Mouse (Mus musculus) midbrain, embryonic 12.5 days (tissue): ENCODE measurements around the gene Dhdh. TPM values are rescaled to one million over a fixed set of nuclear protein-coding genes. Genes with fewer than 3 reads are reported as not detected.

Experiments used
- ATAC-seq: fragments of 200-750 bp; cut with Nextera tagmentation; 2 replicates; pipeline ENCODE4 v1.8.0; 2017; ENCODE audit warnings: low read depth, moderate TSS enrichment, moderate library complexity; ENCODE audit not compliant: low FRiP score
- H3K27ac ChIP-seq: fragments of 300-500 bp; sonication (generic); replicated peaks from 2 replicates; pipeline ENCODE4 v1.5.1; 2016; ENCODE audit warnings: mild to moderate bottlenecking
- H3K27me3 ChIP-seq: fragments of 300-500 bp; sonication (generic); 2 replicates; pipeline ENCODE4 v1.6.1; 2016; ENCODE audit warnings: mild to moderate bottlenecking
- H3K36me3 ChIP-seq: fragments of 300-500 bp; sonication (generic); 2 replicates; pipeline ENCODE4 v1.6.1; 2016
- H3K4me1 ChIP-seq: fragments of 300-500 bp; sonication (generic); 2 replicates; pipeline ENCODE4 v1.6.1; 2016
- H3K4me2 ChIP-seq: fragments of 300-500 bp; sonication (generic); replicated peaks from 2 replicates; pipeline ENCODE4 v1.6.1; 2016; ENCODE audit warnings: mild to moderate bottlenecking, moderate library complexity
- H3K4me3 ChIP-seq: fragments of 300-500 bp; sonication (generic); 2 replicates; pipeline ENCODE4 v1.5.1; 2016; ENCODE audit warnings: mild to moderate bottlenecking
- H3K9ac ChIP-seq: fragments of 300-500 bp; sonication (generic); replicated peaks from 2 replicates; pipeline ENCODE4 v1.6.1; 2016; ENCODE audit warnings: mild to moderate bottlenecking, moderate library complexity
- H3K9me3 ChIP-seq: fragments of 300-500 bp; sonication (generic); 2 replicates; pipeline ENCODE4 v1.6.1; 2016; ENCODE audit warnings: mild to moderate bottlenecking
- WGBS: fragments of 180-500 bp; shearing (Covaris S2); methylation state at CpG from one replicate; pipeline ENCODE4 v1.1.7; 2016; 5-methylcytosine and 5-hydroxymethylcytosine counted together
- microRNA-seq: library from miRNA; unstranded; fragments of <30 nt; microRNA quantifications from one replicate; pipeline ENCODE4, GENCODE M21; 2017
- polyA plus RNA-seq: library from polyadenylated mRNA; unstranded; fragments of >200 nt; fragmentation: Nextera tagmentation; extraction: Ambion mirVana; gene quantifications from 2 replicates; pipeline ENCODE4 v1.2.1, GENCODE M21; 2016

The Dhdh gene
- polyA plus RNA-seq, 1 experiment from 2014 or later: 3.6 TPM

DNA sequence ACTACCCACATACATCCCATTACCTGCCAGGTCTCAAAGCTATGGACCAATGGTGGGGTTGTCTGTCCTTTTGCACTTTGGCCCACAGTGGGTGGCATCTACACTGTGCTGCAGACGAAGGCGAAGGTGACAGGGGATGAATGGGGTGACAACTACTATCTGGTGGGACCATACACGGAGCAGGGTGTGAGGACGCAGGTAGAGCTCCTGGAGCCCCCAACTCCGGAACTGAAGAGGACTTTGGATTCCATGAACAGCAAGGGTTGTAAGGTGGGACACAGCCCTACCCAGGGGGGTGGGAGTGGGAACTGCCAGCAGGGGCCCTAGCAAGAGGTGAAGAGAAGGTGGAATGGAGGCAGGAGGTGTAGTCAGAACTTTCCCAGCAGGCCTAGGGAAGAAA lies 52.2 kb downstream of the Dhdh start:
- no peak for ATAC-seq
- H3K9me3 ChIP-seq: no peaks in the 10 kb centered on the region
- peaks cover 29% of the 10 kb centered on the region for H3K36me3 ChIP-seq
- H3K4me1 ChIP-seq: peaks cover 41% of the 10 kb centered on the region
- 0 out of 2 replicates have a peak overlapping the region, but pooled peaks have one; percentile 69 for H3K9ac ChIP-seq
- 91% methylated on average over 5 of the region's 5 CpGs for WGBS
- H3K27me3 ChIP-seq: no peaks in the 10 kb centered on the region; the same call in 1 of the 2 replicates
- no peak overlapping the region for H3K4me3 ChIP-seq
- no peak overlapping the region for H3K4me2 ChIP-seq
- no peak overlapping the region for H3K27ac ChIP-seq

DNA sequence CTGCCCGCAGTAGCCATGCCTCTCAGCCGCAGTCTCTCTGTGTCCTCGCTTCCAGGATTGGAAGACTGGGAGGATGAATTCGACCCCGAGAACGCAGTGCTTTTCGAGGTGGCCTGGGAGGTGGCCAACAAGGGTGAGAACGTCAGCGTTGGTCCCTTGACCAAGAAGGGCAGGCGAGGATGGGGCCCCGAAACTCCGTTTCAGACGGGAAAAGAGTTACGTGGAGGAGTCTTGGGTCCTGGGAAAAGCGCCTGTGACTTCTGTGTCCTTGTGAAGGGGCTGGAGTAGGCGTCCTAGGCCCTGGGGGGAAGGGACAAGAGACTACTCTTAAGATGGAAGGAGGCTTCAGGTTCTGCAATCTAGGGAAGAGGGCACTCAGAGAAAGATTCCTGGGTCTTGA lies 53.6 kb downstream of the Dhdh start:
- peak overlapping the region; percentile 84 for H3K4me3 ChIP-seq
- no peaks in the 10 kb centered on the region; the same call in 1 of the 2 replicates for H3K27me3 ChIP-seq
- peak overlapping the region; percentile 26 for H3K27ac ChIP-seq
- H3K36me3 ChIP-seq: peaks cover 29% of the 10 kb centered on the region
- H3K9ac ChIP-seq: peak overlapping the region; percentile 69
- peaks cover 41% of the 10 kb centered on the region for H3K4me1 ChIP-seq
- no peak for ATAC-seq
- 2% methylated on average over 16 of the region's 16 CpGs for WGBS
- peak overlapping the region; percentile 73 for H3K4me2 ChIP-seq
- no peaks in the 10 kb centered on the region for H3K9me3 ChIP-seq

GRCm38 (mm10) chr7:45434203-45435015 lies 54.2 kb downstream of the Dhdh start, which contains the start of gene Gys1:
Gene Gys1, plus strand, starts transcription at chr7:45434844.
- peak within 1 kb of the TSS; percentile 84 for H3K4me3 ChIP-seq
- H3K36me3 ChIP-seq: peaks cover 29% of the 10 kb centered on the region
- H3K4me1 ChIP-seq: peaks cover 41% of the 10 kb centered on the region
- peak within 1 kb of the TSS; percentile 100 for H3K4me2 ChIP-seq
- ATAC-seq: peak; percentile 97
- H3K9ac ChIP-seq: peak within 1 kb of the TSS; percentile 91
- WGBS: under 1% methylated on average over 45 of the region's 45 CpGs
- no peaks in the 10 kb centered on the region for H3K9me3 ChIP-seq
- no peaks in the 10 kb centered on the region; the same call in 1 of the 2 replicates for H3K27me3 ChIP-seq
- peak within 1 kb of the TSS; percentile 90 for H3K27ac ChIP-seq

GRCm38 (mm10) chr7:45433835-45434202 lies 54.8 kb downstream of the Dhdh start:
- no peak for ATAC-seq
- peak overlapping the region; percentile 90 for H3K27ac ChIP-seq

DNA sequence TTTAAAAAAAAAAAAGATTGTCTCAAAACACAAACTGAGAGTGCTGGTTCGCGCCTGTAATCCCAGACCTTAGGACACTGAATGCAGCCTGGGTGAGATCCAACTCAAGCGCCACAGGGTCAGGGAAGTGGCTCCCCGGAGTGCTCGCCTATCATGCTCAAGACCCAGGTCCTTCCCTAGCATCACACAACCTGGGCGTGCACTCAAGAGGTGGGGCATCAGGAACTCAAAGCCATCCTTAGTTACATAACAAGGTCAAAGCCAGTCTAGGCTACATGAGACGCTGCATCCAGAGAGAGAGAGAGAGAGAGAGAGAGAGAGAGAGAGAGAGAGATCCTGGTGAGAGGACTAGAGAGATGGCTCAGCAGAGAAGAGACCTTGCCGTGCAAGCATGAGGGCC lies 62.0 kb downstream of the Dhdh start:
- Histone ChIP-seq H3K4me3 (no peak overlapping the region), H3K4me1 (no peaks in the 10 kb centered on the region), H3K36me3 (peaks cover 93% of the 10 kb centered on the region), H3K9me3 (no peaks in the 10 kb centered on the region), H3K9ac (no peak overlapping the region), H3K27ac (no peak overlapping the region), H3K4me2 (no peak overlapping the region), H3K27me3 (peaks cover 5% of the 10 kb centered on the region)
- 95% methylated on average over 8 of the region's 8 CpGs for WGBS
- no peak for ATAC-seq

More at GRCm38 (mm10) chr7:45433835-45434202, 54.8 kb downstream of the Dhdh start:
- H3K4me2 ChIP-seq: peak overlapping the region; percentile 100
- H3K36me3 ChIP-seq: peaks cover 33% of the 10 kb centered on the region
- peaks cover 41% of the 10 kb centered on the region for H3K4me1 ChIP-seq
- peak overlapping the region; percentile 91 for H3K9ac ChIP-seq
- peak overlapping the region; percentile 84 for H3K4me3 ChIP-seq
- no peaks in the 10 kb centered on the region; the same call in 1 of the 2 replicates for H3K27me3 ChIP-seq
- WGBS: 2% methylated on average over 7 of the region's 7 CpGs
- no peaks in the 10 kb centered on the region for H3K9me3 ChIP-seq

DNA sequence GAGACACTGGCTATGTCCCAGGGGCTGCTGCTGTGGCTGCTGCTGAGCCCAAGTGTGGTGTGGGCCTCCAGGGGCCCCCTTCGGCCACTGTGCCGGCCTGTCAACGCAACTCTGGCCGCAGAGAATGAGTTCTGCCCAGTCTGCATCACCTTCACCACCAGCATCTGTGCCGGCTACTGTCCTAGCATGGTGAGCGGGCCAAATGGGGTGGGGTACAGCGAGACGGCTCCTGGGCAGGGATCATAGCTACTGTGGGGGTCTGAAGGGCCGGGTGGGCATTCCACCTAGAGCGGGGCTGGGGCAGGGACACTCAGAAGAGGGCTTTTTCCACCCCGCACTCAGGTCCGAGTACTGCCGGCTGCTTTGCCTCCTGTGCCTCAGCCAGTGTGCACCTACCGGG lies 67.4 kb downstream of the Dhdh start:
- no peaks in the 10 kb centered on the region for H3K9me3 ChIP-seq
- no peak overlapping the region for H3K4me2 ChIP-seq
- H3K4me1 ChIP-seq: no peaks in the 10 kb centered on the region
- no peak overlapping the region for H3K27ac ChIP-seq
- H3K36me3 ChIP-seq: peaks cover 54% of the 10 kb centered on the region
- H3K9ac ChIP-seq: no peak overlapping the region
- no peak overlapping the region for H3K4me3 ChIP-seq
- H3K27me3 ChIP-seq: peaks cover 57% of the 10 kb centered on the region
- no peak for ATAC-seq
- WGBS: 82% methylated on average over 14 of the region's 14 CpGs

Small RNA genes lying within 50 kb of the gene (microRNA-seq; reads per million reads assigned to microRNA genes)
- gene Gm22133: not detected

Other genes starting within 250 kb of the Dhdh start
- gene Cd37, start 249.7 kb downstream of the Dhdh start, polyA plus RNA-seq: 1.3 and 1.7 TPM in 2 replicates
- 0.14 TPM in 1 of 2 replicates, not detected in the other for gene Slc6a16, start 247.7 kb downstream of the Dhdh start, polyA plus RNA-seq
- not detected in 2 replicates for gene Slc6a21, start 211.3 kb downstream of the Dhdh start, polyA plus RNA-seq
- gene Trpm4, start 155.0 kb downstream of the Dhdh start, polyA plus RNA-seq: 7.9 and 8.2 TPM in 2 replicates
- gene Hrc, start 153.5 kb downstream of the Dhdh start, polyA plus RNA-seq: 0.24 TPM in 1 of 2 replicates, not detected in the other
- 15.0 and 15.4 TPM in 2 replicates for gene Ppfia3, start 121.8 kb downstream of the Dhdh start, polyA plus RNA-seq
- gene Lin7b, start 118.2 kb downstream of the Dhdh start, polyA plus RNA-seq: 2.6 and 2.9 TPM in 2 replicates
- 294 and 300 TPM in 2 replicates for gene Snrnp70, start 93.1 kb downstream of the Dhdh start, polyA plus RNA-seq
- gene Kcna7, start 83.2 kb downstream of the Dhdh start, polyA plus RNA-seq: not detected in 2 replicates
- 0.22 and 0.43 TPM in 2 replicates for gene Ntf5, start 75.1 kb downstream of the Dhdh start, polyA plus RNA-seq
- gene Lhb, start 68.0 kb downstream of the Dhdh start, polyA plus RNA-seq: not detected in 2 replicates
- 29.7 and 32.4 TPM in 2 replicates for gene Gys1, start 54.0 kb downstream of the Dhdh start, polyA plus RNA-seq
- 140 and 153 TPM in 2 replicates for gene Ruvbl2, start 50.7 kb downstream of the Dhdh start, polyA plus RNA-seq
- 5,715 and 6,077 TPM in 2 replicates for gene Ftl1, start 28.9 kb downstream of the Dhdh start, polyA plus RNA-seq
- 241 and 250 TPM in 2 replicates for gene Bax, start 21.9 kb downstream of the Dhdh start, polyA plus RNA-seq
- gene Tulp2, start 6.9 kb downstream of the Dhdh start, polyA plus RNA-seq: 0.22 TPM in 2 replicates
- gene Gm45808, start 2.0 kb downstream of the Dhdh start, polyA plus RNA-seq: not detected in 2 replicates
- 102 and 106 TPM in 2 replicates for gene Nucb1, start 21.6 kb upstream of the Dhdh start, polyA plus RNA-seq
- gene Ppp1r15a, start 37.5 kb upstream of the Dhdh start, polyA plus RNA-seq: 15.4 and 18.5 TPM in 2 replicates
- gene Plekha4, start 37.5 kb upstream of the Dhdh start, polyA plus RNA-seq: 0.70 and 0.96 TPM in 2 replicates
- gene Hsd17b14, start 66.1 kb upstream of the Dhdh start, polyA plus RNA-seq: 0.78 TPM in 1 of 2 replicates, not detected in the other
- gene Bcat2, start 81.3 kb upstream of the Dhdh start, polyA plus RNA-seq: 23.2 and 23.8 TPM in 2 replicates
- not detected in 2 replicates for gene Fgf21, start 126.7 kb upstream of the Dhdh start, polyA plus RNA-seq
- gene Fut1, start 128.5 kb upstream of the Dhdh start, polyA plus RNA-seq: not detected in 2 replicates
- gene Izumo1, start 133.0 kb upstream of the Dhdh start, polyA plus RNA-seq: 0.18 and 0.31 TPM in 2 replicates
- 10.7 and 11.6 TPM in 2 replicates for gene Rasip1, start 138.7 kb upstream of the Dhdh start, polyA plus RNA-seq
- 2.3 and 2.7 TPM in 2 replicates for gene Mamstr, start 151.2 kb upstream of the Dhdh start, polyA plus RNA-seq
- gene Fut2, start 177.6 kb upstream of the Dhdh start, polyA plus RNA-seq: 0.10 and 0.33 TPM in 2 replicates
- gene Ntn5, start 195.2 kb upstream of the Dhdh start, polyA plus RNA-seq: 0.31 TPM in 1 of 2 replicates, not detected in the other
- gene Sec1, start 205.6 kb upstream of the Dhdh start, polyA plus RNA-seq: 0.79 and 0.80 TPM in 2 replicates
- gene Car11, start 211.0 kb upstream of the Dhdh start, polyA plus RNA-seq: 17.0 and 18.8 TPM in 2 replicates
- 4.5 and 4.6 TPM in 2 replicates for gene Dbp, start 216.3 kb upstream of the Dhdh start, polyA plus RNA-seq
- 688 and 721 TPM in 2 replicates for gene Rpl18, start 226.7 kb upstream of the Dhdh start, polyA plus RNA-seq
- 24.0 and 25.8 TPM in 2 replicates for gene Sphk2, start 229.2 kb upstream of the Dhdh start, polyA plus RNA-seq
- gene Fam83e, start 232.4 kb upstream of the Dhdh start, polyA plus RNA-seq: 1.3 and 1.6 TPM in 2 replicates
- not detected in 2 replicates for gene Spaca4, start 237.0 kb upstream of the Dhdh start, polyA plus RNA-seq